Mouse (Mus musculus): ENCODE results near the gene Tgfb1i1.

Tgfb1i1 gene

DNA sequence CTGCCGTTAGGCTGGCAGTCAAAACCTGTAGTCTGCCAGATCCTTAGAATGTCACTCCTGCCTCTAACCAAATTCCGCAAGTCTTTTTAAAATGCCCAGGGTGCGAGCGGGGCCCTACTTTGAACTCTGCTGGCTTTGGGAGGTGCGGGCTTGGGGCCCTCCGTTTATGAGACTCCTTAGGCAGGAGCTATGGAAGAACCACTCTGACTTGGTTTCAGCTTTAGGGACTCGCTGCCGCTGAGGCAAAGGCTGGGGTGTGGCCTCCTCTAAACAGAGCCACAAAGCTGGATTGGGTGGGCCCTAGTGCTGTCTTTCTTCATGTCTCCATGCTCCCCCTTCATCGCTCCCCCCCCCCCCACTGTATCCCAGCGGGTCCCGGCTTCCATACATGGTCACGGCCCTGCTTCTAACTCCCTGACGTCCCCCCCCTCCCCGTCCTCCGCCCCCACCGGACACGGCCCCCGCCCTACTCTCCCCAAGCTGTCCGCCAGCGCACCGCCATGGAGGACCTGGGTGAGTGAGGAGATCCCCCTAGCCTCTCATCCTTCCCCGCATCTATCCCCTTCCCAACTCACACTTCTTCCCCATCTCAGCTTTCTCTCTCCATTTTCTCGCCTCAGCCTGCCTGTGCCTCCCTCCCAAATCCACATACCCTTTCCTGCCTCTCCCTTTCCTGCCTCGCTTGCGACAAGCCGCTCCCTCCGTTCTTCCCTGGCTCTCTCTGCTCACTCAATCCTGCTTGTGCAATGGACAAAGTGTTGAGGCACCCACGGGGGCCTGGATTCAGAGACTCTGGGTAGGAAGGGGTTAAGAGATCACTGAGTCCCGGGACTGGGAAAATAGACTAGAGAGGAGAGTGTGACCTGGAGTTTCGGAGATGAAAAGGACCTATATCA is at the start of gene Tgfb1i1:
Tgfb1i1 (plus strand) TSS at position 317 of the 896 bp plus-strand sequence.
- Histone ChIP-seq H3K9me3 (ENCODE audit: low read length) (no peaks in the 10 kb centered on the region), H3K4me1 (replicated peaks; ENCODE audit: low read depth, low read length) (peaks cover 51% of the 10 kb centered on the region), H3K27me3 (ENCODE audit: insufficient read depth, low read length) (peaks cover 51% of the 10 kb centered on the region), H3K4me3 (replicated peaks; ENCODE audit: low read length) (peak within 1 kb of the TSS; percentile 78), H3K36me3 (ENCODE audit: insufficient read depth, low read length) (peaks cover 32% of the 10 kb centered on the region)
- TF ChIP-seq POU5F1 (IDR thresholded peaks at IDR 0.05; ENCODE audit: borderline replicate concordance, low read length) = no peak
- TF ChIP-seq NANOG (IDR thresholded peaks at IDR 0.05; ENCODE audit: borderline replicate concordance, low read length) = no peak
- TF ChIP-seq CTCF (conservative IDR thresholded peaks at IDR 0.05; ENCODE audit: low read length) = no peak

DNA sequence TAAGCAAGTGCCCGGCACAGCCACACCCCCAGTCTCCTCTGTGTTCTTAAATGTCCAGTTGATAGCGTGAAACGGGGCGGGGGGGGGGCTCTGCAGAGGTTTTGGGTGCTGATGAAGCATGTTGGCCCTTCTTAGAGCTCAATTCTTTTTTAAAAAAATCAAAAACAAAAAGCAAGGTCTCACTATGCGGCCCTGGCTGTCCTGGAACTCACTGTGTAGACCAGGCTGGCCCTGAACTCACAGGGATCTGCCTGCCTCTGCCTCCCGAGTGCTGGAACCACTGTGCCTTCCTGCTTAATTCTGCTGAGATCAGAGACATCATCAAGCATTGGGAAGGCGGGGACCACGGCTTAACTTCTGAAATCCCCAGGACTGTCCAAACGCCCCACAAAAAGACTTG is 45.0 kb upstream of the Tgfb1i1 start:
- Histone ChIP-seq H3K4me1 (replicated peaks; ENCODE audit: low read depth, low read length) (peaks cover 6% of the 10 kb centered on the region; the same call in 1 of the 2 replicates), H3K36me3 (ENCODE audit: insufficient read depth, low read length) (no peaks in the 10 kb centered on the region), H3K27me3 (ENCODE audit: insufficient read depth, low read length) (peaks cover 3% of the 10 kb centered on the region; the same call in 1 of the 2 replicates), H3K4me3 (replicated peaks; ENCODE audit: low read length) (no peak overlapping the region), H3K9me3 (ENCODE audit: low read length) (no peaks in the 10 kb centered on the region)
- no peak for TF ChIP-seq NANOG (IDR thresholded peaks at IDR 0.05; ENCODE audit: borderline replicate concordance, low read length)
- TF ChIP-seq POU5F1 (IDR thresholded peaks at IDR 0.05; ENCODE audit: borderline replicate concordance, low read length) = no peak
- no peak for TF ChIP-seq CTCF (conservative IDR thresholded peaks at IDR 0.05; ENCODE audit: low read length)

DNA sequence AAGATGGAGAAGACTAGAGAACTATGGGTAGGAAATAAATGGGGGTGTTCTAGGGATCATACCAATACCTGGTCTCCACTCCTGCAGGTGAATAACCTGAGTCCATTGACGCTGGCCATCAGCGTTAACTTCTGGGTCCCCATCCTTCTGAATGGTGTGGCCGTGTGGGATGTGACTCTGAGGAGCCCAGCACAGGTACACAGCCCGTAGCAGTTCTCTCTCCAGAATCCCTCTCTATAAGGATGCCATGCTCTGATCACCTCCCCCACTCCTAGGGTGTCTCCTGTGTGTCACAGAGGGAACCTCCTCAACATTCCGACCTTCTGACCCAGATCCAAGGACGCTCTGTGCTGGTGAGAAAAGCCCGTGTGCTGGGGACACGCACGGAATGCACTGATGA is 43.5 kb upstream of the Tgfb1i1 start:
- Histone ChIP-seq H3K36me3 (ENCODE audit: insufficient read depth, low read length) (no peaks in the 10 kb centered on the region), H3K9me3 (ENCODE audit: low read length) (no peaks in the 10 kb centered on the region), H3K4me1 (replicated peaks; ENCODE audit: low read depth, low read length) (peaks cover 6% of the 10 kb centered on the region; the same call in 1 of the 2 replicates), H3K27me3 (ENCODE audit: insufficient read depth, low read length) (peaks cover 3% of the 10 kb centered on the region; the same call in 1 of the 2 replicates), H3K4me3 (replicated peaks; ENCODE audit: low read length) (no peak overlapping the region)
- TF ChIP-seq POU5F1 (IDR thresholded peaks at IDR 0.05; ENCODE audit: borderline replicate concordance, low read length) (no peak), CTCF (conservative IDR thresholded peaks at IDR 0.05; ENCODE audit: low read length) (no peak), NANOG (IDR thresholded peaks at IDR 0.05; ENCODE audit: borderline replicate concordance, low read length) (no peak)

DNA sequence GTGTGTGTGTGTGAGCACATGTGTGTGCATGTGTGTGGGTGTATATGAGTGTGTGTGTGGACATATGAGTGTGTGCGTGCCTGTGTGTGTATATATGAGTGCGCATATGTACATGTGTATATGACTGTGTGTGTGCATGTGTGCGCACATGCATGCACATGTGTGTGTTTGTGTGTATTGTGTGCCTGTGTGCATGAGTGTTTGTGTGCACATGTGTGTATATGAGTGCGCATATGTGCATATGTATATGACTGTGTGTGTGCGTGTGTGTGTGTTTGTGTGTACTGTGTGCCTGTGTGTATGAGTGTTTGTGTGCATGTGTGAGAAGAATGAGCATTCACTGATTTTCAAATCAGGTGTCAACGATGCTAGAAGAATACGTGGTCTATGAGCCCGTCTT is 42.4 kb upstream of the Tgfb1i1 start:
- TF ChIP-seq CTCF (conservative IDR thresholded peaks at IDR 0.05; ENCODE audit: low read length) = no peak
- TF ChIP-seq POU5F1 (IDR thresholded peaks at IDR 0.05; ENCODE audit: borderline replicate concordance, low read length) = no peak
- Histone ChIP-seq H3K9me3 (ENCODE audit: low read length) (no peaks in the 10 kb centered on the region), H3K4me1 (replicated peaks; ENCODE audit: low read depth, low read length) (peaks cover 6% of the 10 kb centered on the region; the same call in 1 of the 2 replicates), H3K4me3 (replicated peaks; ENCODE audit: low read length) (no peak overlapping the region), H3K36me3 (ENCODE audit: insufficient read depth, low read length) (no peaks in the 10 kb centered on the region), H3K27me3 (ENCODE audit: insufficient read depth, low read length) (peaks cover 3% of the 10 kb centered on the region; the same call in 1 of the 2 replicates)

DNA sequence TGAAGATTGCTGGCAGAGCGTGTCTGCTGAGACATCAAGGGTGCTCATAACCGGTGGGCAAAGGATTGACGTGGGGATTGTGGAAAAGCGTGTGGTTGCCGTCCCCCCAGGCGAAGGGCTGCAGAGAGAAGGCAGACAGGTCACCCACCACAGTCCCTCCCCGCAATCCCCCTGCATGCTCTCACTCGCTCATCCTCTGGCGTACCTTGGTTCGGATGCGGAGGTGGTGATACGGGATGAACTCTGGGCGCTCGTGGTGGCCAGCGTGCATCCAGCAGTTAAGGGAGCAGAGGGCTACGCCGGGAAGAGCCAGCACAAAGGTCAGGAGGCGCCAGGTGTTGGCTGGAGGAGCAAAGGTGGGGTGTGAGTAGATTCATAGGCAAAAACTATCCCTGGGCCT is 40.9 kb upstream of the Tgfb1i1 start:
- no peak for TF ChIP-seq POU5F1 (IDR thresholded peaks at IDR 0.05; ENCODE audit: borderline replicate concordance, low read length)
- H3K9me3 ChIP-seq (ENCODE audit: low read length) = no peaks in the 10 kb centered on the region
- H3K36me3 ChIP-seq (ENCODE audit: insufficient read depth, low read length) = no peaks in the 10 kb centered on the region
- H3K4me1 ChIP-seq (replicated peaks; ENCODE audit: low read depth, low read length) = peaks cover 6% of the 10 kb centered on the region; the same call in 1 of the 2 replicates
- H3K27me3 ChIP-seq (ENCODE audit: insufficient read depth, low read length) = peaks cover 3% of the 10 kb centered on the region; the same call in 1 of the 2 replicates
- no peak overlapping the region for H3K4me3 ChIP-seq (replicated peaks; ENCODE audit: low read length)

DNA sequence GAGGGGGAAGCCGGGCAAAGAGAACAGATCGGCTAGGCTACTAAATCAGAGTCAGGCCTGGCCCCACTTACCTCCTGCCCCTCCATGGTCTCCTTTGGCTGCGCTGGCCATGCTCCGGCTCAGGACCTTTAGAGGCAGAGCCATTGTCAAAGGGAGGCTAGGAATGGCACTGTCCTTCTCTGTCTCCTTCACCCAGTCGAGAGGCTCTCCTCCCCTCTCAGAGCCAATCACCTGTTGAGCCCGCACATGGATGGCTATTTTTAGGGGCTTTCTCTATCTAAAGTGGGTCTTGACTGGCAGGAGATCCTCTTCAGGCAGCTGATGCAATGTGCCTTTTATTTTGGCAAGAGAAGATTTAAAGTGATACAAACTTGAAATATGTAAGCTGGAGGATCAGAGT is 40.5 kb upstream of the Tgfb1i1 start, which contains the start of gene Cox6a2:
Cox6a2 (minus strand) TSS at position 236 of the 400 bp plus-strand sequence.
- H3K36me3 ChIP-seq (ENCODE audit: insufficient read depth, low read length) = no peaks in the 10 kb centered on the region
- no peaks in the 10 kb centered on the region for H3K9me3 ChIP-seq (ENCODE audit: low read length)
- H3K27me3 ChIP-seq (ENCODE audit: insufficient read depth, low read length) = peaks cover 3% of the 10 kb centered on the region; the same call in 1 of the 2 replicates
- H3K4me1 ChIP-seq (replicated peaks; ENCODE audit: low read depth, low read length) = peaks cover 6% of the 10 kb centered on the region; the same call in 1 of the 2 replicates
- TF ChIP-seq CTCF (conservative IDR thresholded peaks at IDR 0.05; ENCODE audit: low read length) = no peak
- no peak for TF ChIP-seq POU5F1 (IDR thresholded peaks at IDR 0.05; ENCODE audit: borderline replicate concordance, low read length)
- no peak for TF ChIP-seq NANOG (IDR thresholded peaks at IDR 0.05; ENCODE audit: borderline replicate concordance, low read length)
- no peak within 1 kb of the TSS for H3K4me3 ChIP-seq (replicated peaks; ENCODE audit: low read length)

DNA sequence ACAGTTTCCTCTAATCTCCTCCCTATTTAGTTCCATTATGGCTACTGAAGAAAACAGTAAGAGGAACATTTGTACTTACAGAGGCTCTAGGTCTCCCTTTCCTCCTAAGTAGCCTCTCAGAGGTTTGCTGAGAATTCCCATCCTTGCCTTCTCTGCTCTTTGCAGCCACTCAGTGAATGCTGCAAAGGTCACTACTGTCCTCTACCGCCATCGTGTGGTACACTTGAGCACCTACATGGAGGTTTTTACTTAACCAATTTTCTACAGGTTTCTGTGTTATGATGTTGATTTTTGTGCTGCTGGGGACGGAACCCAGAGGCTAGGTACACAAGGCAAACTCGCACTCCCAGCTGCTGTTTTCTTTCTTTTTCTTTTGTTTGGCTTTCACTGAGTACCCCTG is 38.4 kb upstream of the Tgfb1i1 start:
- Histone ChIP-seq H3K36me3 (ENCODE audit: insufficient read depth, low read length) (no peaks in the 10 kb centered on the region), H3K4me3 (replicated peaks; ENCODE audit: low read length) (no peak overlapping the region), H3K27me3 (ENCODE audit: insufficient read depth, low read length) (peaks cover 3% of the 10 kb centered on the region; the same call in 1 of the 2 replicates), H3K9me3 (ENCODE audit: low read length) (no peaks in the 10 kb centered on the region), H3K4me1 (replicated peaks; ENCODE audit: low read depth, low read length) (peaks cover 6% of the 10 kb centered on the region; the same call in 1 of the 2 replicates)
- TF ChIP-seq NANOG (IDR thresholded peaks at IDR 0.05; ENCODE audit: borderline replicate concordance, low read length) = no peak
- peak; percentile 88 for TF ChIP-seq CTCF (conservative IDR thresholded peaks at IDR 0.05; ENCODE audit: low read length)
- TF ChIP-seq POU5F1 (IDR thresholded peaks at IDR 0.05; ENCODE audit: borderline replicate concordance, low read length) = no peak

DNA sequence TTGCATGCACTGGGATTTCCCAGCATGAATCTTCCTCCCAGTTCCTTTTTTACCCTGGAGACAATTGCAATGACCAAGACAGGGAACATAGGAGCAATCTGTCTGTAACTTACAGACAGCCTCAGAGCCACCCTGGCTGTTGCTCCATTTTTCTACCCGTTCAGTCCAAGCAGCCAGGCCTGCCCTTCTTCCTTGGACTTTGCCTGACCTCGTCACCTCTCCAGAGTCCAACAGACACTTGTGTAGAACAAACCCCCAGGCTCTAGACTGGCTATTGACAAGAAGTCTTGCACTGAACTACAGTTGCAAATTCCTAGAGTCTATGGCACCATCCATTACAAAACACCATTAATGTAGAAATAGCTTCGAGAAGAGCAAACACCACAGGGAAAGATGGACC is 36.8 kb upstream of the Tgfb1i1 start:
- H3K36me3 ChIP-seq (ENCODE audit: insufficient read depth, low read length) = no peaks in the 10 kb centered on the region
- TF ChIP-seq CTCF (conservative IDR thresholded peaks at IDR 0.05; ENCODE audit: low read length) (no peak), NANOG (IDR thresholded peaks at IDR 0.05; ENCODE audit: borderline replicate concordance, low read length) (no peak), POU5F1 (IDR thresholded peaks at IDR 0.05; ENCODE audit: borderline replicate concordance, low read length) (no peak)
- H3K4me3 ChIP-seq (replicated peaks; ENCODE audit: low read length) = no peak overlapping the region
- H3K4me1 ChIP-seq (replicated peaks; ENCODE audit: low read depth, low read length) = peaks cover 6% of the 10 kb centered on the region; the same call in 1 of the 2 replicates
- H3K27me3 ChIP-seq (ENCODE audit: insufficient read depth, low read length) = peaks cover 3% of the 10 kb centered on the region; the same call in 1 of the 2 replicates
- no peaks in the 10 kb centered on the region for H3K9me3 ChIP-seq (ENCODE audit: low read length)

Measured in E14TG2a.4 (cell line).